In genomic region chr12:110696173-110696974, GRCm38 (mm10) we compare ENCODE assay signal across 1 mouse cellular context.
TF ChIP-seq lines count a peak whose summit lies in the region.

No protein-coding gene starts in this region.

TF ChIP-seq in MEL, 35 proteins besides CTCF, POLR2A, EP300 and RAD21 (continued from another document):
- TF ChIP-seq KAT2A (conservative IDR thresholded peaks at IDR 0.05; ENCODE audit: low read depth, low read length), result no peak; the same call in 1 of the 2 replicates
- peak; percentile 78; the same call in 1 of the 2 replicates for TF ChIP-seq MAZ (IDR thresholded peaks at IDR 0.05; ENCODE audit: low read depth, low read length)
- no peak for TF ChIP-seq MEF2A (IDR thresholded peaks at IDR 0.05; ENCODE audit: extremely low read depth, insufficient replicate concordance, low read depth, low read length, poor library complexity, severe bottlenecking)
- TF ChIP-seq GABPA (IDR thresholded peaks at IDR 0.05; ENCODE audit: low read depth, low read length), result no peak
- no peak for TF ChIP-seq ZNF384 (IDR thresholded peaks at IDR 0.05; ENCODE audit: low read depth, low read length)
- TF ChIP-seq SMC3 (IDR thresholded peaks at IDR 0.05; ENCODE audit: low read depth, low read length), result no peak
- TF ChIP-seq E2F4 (IDR thresholded peaks at IDR 0.05; ENCODE audit: borderline replicate concordance, low read depth, low read length), result peak; percentile 81; the same call in 1 of the 2 replicates
- TF ChIP-seq CHD1 (IDR thresholded peaks at IDR 0.05; ENCODE audit: low read depth, low read length), result no peak
- peak; percentile 39; the same call in 1 of the 2 replicates for TF ChIP-seq BHLHE40 (IDR thresholded peaks at IDR 0.05; ENCODE audit: borderline replicate concordance, low read depth, low read length)
- no peak for TF ChIP-seq ZC3H11A (IDR thresholded peaks at IDR 0.05; ENCODE audit: low read depth, low read length)
- peak; percentile 97 for TF ChIP-seq NRF1 (IDR thresholded peaks at IDR 0.05; ENCODE audit: insufficient read depth, low read depth, low read length, poor library complexity, severe bottlenecking)
